Mouse (Mus musculus): Measurements from ENCODE around the gene Shisa5.

DNA sequence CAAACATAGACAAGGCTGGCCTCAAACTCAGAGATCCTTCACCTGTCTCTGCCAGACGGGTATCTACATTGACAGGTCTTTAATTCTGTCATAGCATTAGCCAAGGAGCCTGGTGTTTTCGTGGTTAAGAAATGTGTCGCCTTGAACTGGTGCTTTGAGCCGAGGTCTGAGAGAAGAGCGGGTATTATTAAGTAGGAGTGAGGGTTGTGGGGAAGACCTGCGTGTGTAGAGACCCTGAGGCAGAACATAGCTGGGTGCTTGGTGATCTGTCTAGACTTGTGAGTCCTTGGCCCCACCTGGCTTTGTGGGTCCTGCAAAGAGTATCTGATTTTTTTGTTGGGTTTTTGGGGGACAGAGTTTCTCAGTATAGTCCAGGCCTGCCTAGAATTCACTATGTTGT, 15.5 kb downstream of the Shisa5 start:
- TF ChIP-seq POLR2A (IDR thresholded peaks at IDR 0.05; ENCODE audit: insufficient read length, low read depth) (no peak), TCF12 (IDR thresholded peaks at IDR 0.05; ENCODE audit: insufficient read depth, poor library complexity, severe bottlenecking) (no peak), USF1 (IDR thresholded peaks at IDR 0.05; ENCODE audit: low read depth) (no peak), TCF3 (IDR thresholded peaks at IDR 0.05; ENCODE audit: insufficient read length, low read depth) (no peak), REST (IDR thresholded peaks at IDR 0.05; ENCODE audit: insufficient read depth, insufficient read length) (no peak)
